Mouse (Mus musculus) lung, postnatal 0 days (tissue): ENCODE results near the gene Plekhh3. TPM values are rescaled to one million over a fixed set of nuclear protein-coding genes. Genes with fewer than 3 reads are reported as not detected.

Source experiments
- ATAC-seq: fragments of 200-750 bp; cut with Nextera tagmentation; 2 replicates; pipeline ENCODE4 v1.8.0; 2017; ENCODE audit warnings: moderate library complexity
- DNase-seq: peaks from one replicate; pipeline ENCODE4 v3.0.0-alpha.2; 2016; ENCODE audit warnings: low spot score
- H3K27ac ChIP-seq: fragments of 300-500 bp; sonication (generic); 2 replicates; pipeline ENCODE4 v1.5.1; 2014; ENCODE audit warnings: antibody characterized with exemption, mild to moderate bottlenecking, low read length, mixed read lengths
- H3K27me3 ChIP-seq: fragments of 300-500 bp; sonication (generic); replicated peaks from 2 replicates; pipeline ENCODE4 v1.6.1; 2014; ENCODE audit warnings: low read length, mixed read lengths; ENCODE audit not compliant: insufficient read depth
- H3K36me3 ChIP-seq: fragments of 300-500 bp; sonication (generic); 2 replicates; pipeline ENCODE4 v1.6.1; 2014; ENCODE audit warnings: low read length, mixed read lengths; ENCODE audit not compliant: insufficient read depth
- H3K4me1 ChIP-seq: fragments of 300-500 bp; sonication (generic); 2 replicates; pipeline ENCODE4 v1.6.1; 2014; ENCODE audit warnings: antibody characterized with exemption, low read depth, low read length, mixed read lengths; ENCODE audit not compliant: insufficient read depth
- H3K4me2 ChIP-seq: fragments of 300-500 bp; sonication (generic); replicated peaks from 2 replicates; pipeline ENCODE4 v1.6.1; 2014; ENCODE audit warnings: low read depth, mild to moderate bottlenecking, low read length, moderate library complexity, mixed read lengths
- H3K4me3 ChIP-seq: fragments of 300-500 bp; sonication (generic); 2 replicates; pipeline ENCODE4 v1.5.1; 2014; ENCODE audit warnings: low read depth, low read length
- H3K9ac ChIP-seq: fragments of 300-500 bp; sonication (generic); replicated peaks from 2 replicates; pipeline ENCODE4 v1.6.1; 2014; ENCODE audit warnings: low read depth, mild to moderate bottlenecking
- H3K9me3 ChIP-seq: fragments of 300-500 bp; sonication (generic); 2 replicates; pipeline ENCODE4 v1.6.1; 2016; ENCODE audit warnings: low read length, mixed read lengths
- CTCF ChIP-seq: IDR thresholded peaks from 2 replicates; pipeline ENCODE4 v1.5.1; 2016; ENCODE audit warnings: antibody characterized with exemption, mild to moderate bottlenecking
- EP300 ChIP-seq: IDR thresholded peaks from 2 replicates; pipeline ENCODE4 v1.6.1; 2016; ENCODE audit warnings: antibody characterized with exemption, mild to moderate bottlenecking, control low read depth
- WGBS: fragments of 180-500 bp; shearing (Covaris S2); extraction: QIAGEN DNeasy Blood & Tissue Kit; methylation state at CpG from one replicate; pipeline ENCODE4 v1.1.7; 2014; 5-methylcytosine and 5-hydroxymethylcytosine counted together
- polyA plus RNA-seq: library from polyadenylated mRNA; unstranded; fragments of >200 nt; fragmentation: Nextera tagmentation; extraction: Ambion mirVana; gene quantifications from 2 replicates; pipeline ENCODE4 v1.2.1, GENCODE M21; 2015

Plekhh3 gene
- polyA plus RNA-seq, 1 experiment from 2014 or later: 14.2 TPM

DNA sequence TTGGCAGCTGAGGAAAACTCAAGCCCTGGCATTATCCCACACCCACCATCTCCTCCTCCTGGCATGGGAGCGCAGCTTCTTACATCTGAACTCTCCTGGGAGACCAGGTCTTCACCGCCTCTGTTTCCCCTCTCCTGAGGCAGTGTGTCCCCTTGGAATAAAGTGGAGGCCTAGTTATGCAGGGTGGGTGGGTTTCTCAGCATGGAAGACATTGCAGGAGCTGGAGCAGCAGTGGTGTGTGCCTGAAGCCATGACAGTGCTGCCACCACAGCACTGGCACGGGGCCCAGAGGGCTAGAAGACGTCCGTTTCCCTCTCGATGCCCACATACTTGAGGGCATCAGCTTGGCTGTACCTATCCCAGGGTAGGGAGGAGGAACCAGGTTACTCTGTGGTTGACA is 21.5 kb upstream of the Plekhh3 start:
- no peak overlapping the region for H3K9ac ChIP-seq
- ATAC-seq (no peak), DNase-seq (no peak)
- no peak for TF ChIP-seq CTCF
- no peak for TF ChIP-seq EP300
- 81% methylated on average over 6 of the region's 6 CpGs for WGBS
- peaks cover 18% of the 10 kb centered on the region for H3K36me3 ChIP-seq
- H3K9me3 ChIP-seq: no peaks in the 10 kb centered on the region
- no peaks in the 10 kb centered on the region for H3K27me3 ChIP-seq
- no peak overlapping the region for H3K4me3 ChIP-seq
- no peaks in the 10 kb centered on the region; the same call in 1 of the 2 replicates for H3K4me1 ChIP-seq
- H3K27ac ChIP-seq: no peak overlapping the region
- H3K4me2 ChIP-seq: no peak overlapping the region

DNA sequence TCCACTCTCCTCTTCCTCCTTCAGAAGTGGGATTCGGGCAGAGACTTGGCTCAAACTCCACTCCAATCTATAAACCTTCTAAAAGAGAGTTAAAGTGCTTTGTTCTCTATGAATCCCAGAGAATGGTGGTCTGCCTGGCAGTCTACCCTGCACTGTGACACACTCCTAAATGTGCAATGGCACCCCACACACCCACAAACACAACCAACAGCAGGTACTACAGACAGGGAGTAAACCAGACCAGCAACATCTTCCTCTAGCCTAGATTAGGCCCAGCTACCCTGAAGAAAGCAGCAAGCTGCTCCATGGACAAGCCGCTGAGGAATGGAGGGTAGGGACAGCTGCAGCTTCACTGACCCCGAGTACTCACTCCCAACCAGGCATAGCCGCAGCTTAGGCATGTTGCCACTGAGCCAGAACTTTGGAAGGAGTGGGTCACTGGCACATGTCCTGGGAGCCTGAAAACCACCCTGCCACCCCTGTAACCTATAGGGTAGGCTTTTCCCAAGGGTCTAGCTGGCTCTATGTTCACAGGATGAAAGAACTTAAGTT is 20.8 kb upstream of the Plekhh3 start:
- Histone ChIP-seq H3K36me3 (peaks cover 11% of the 10 kb centered on the region; the same call in 1 of the 2 replicates), H3K4me1 (no peaks in the 10 kb centered on the region; the same call in 1 of the 2 replicates)
- WGBS: 65% methylated on average over 4 of the region's 4 CpGs

DNA sequence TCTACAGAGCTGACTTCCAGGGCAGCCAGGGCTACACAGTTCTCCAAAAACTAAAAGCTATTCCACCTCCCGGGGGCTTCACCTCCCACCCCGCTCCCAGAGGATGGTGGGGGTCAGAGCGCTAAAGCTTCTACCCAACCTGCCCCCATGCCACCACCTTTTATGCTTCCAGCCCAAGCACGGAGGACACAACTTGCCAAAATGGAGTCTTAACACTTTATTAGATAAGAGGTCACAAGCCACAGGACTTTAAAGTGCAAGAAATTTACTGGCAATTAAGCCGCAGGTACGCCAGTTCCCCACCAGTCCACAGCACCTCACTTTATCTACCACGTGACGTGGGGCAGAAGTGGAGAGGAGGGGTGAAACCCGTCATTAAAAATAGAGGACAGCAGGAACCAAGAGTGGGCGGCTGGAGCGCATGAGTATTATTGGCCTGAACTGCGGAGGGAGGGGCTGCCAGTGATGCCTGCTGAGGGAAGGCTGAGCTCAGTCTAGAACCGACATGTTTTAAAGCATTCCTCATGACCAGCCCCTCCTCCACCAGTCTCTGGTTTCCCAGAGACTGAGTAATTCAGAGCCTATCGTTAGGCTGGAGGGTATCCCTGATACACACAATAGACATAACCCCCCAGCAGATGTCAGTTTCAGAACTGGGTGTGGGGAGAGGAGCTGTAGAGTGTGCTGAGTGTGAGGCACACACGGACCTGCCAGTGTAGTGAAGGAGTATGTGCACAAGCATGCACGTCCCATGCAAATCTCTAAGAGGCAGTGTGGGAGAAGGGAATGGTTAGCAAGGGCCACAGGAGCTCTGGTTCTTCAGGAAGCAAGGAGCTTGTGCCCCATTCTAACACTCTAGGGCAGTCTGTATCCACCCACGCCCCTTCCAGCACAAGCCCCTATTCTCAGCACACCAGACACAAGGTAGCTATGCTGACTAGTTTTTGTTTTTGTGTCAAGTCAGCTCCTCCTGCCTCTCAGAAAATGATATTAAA is 20.1 kb upstream of the Plekhh3 start:
- no peak for ATAC-seq
- no peaks in the 10 kb centered on the region for H3K27me3 ChIP-seq
- no peak for DNase-seq
- no peaks in the 10 kb centered on the region for H3K9me3 ChIP-seq
- 50% methylated on average over 17 of the region's 17 CpGs for WGBS
- H3K4me1 ChIP-seq: no peaks in the 10 kb centered on the region; the same call in 1 of the 2 replicates
- no peak for TF ChIP-seq CTCF
- no peak for TF ChIP-seq EP300
- H3K9ac ChIP-seq: no peak overlapping the region
- no peak overlapping the region for H3K4me3 ChIP-seq
- peaks cover 4% of the 10 kb centered on the region; the same call in 1 of the 2 replicates for H3K36me3 ChIP-seq
- H3K4me2 ChIP-seq: no peak overlapping the region
- H3K27ac ChIP-seq: 0 out of 2 replicates have a peak overlapping the region, but pooled peaks have one; percentile 9

More for the DNA sequence above, 20.8 kb upstream of the Plekhh3 start:
- ATAC-seq (no peak), DNase-seq (no peak)
- H3K27me3 ChIP-seq: no peaks in the 10 kb centered on the region
- TF ChIP-seq CTCF: no peak
- TF ChIP-seq EP300: no peak
- no peak overlapping the region for H3K9ac ChIP-seq
- H3K4me3 ChIP-seq: no peak overlapping the region
- H3K9me3 ChIP-seq: no peaks in the 10 kb centered on the region
- no peak overlapping the region for H3K27ac ChIP-seq
- no peak overlapping the region for H3K4me2 ChIP-seq

DNA sequence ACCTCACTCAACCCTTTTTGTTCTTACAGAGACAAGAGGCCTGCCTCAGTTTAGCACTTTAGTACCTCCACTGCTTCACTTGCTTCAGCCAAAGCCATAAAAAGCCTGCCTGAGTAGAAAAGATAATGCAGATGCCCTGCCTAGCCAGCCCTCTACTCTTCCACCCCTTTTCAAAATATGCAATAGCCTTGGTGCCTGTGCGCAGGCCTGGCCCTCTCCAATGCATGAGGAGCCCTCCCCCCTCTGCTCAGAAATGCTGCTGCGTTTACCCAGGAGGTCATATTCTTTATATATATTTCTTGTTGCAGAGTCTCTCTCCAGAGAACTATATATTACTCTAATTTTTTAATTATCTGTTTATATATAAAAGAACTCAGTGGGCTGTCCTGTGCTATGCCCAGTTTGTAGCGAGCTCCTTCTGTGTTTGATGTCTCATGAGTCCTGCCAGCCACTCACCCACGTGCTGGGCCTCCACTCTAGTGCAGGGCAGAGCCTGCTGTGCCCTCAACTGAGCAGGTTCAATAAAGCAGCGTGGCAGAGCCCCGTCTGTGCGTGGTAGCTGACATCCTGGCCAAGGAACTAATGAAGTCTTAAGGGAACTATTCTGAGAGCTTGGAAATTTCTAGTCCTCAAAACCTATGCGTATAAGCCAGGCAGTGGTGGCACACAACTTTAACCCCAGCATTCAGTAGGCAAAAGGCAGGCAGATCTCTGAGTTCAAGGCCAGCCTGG is 19.2 kb upstream of the Plekhh3 start:
- TF ChIP-seq CTCF: no peak
- TF ChIP-seq EP300: no peak
- Histone ChIP-seq H3K36me3 (peaks cover 4% of the 10 kb centered on the region; the same call in 1 of the 2 replicates), H3K4me3 (no peak overlapping the region), H3K4me2 (no peak overlapping the region), H3K4me1 (no peaks in the 10 kb centered on the region; the same call in 1 of the 2 replicates), H3K27ac (peak overlapping the region; percentile 71), H3K27me3 (no peaks in the 10 kb centered on the region), H3K9me3 (no peaks in the 10 kb centered on the region), H3K9ac (no peak overlapping the region)
- WGBS: 40% methylated on average over 8 of the region's 8 CpGs
- ATAC-seq (no peak; the same call in 1 of the 2 replicates), DNase-seq (no peak)

DNA sequence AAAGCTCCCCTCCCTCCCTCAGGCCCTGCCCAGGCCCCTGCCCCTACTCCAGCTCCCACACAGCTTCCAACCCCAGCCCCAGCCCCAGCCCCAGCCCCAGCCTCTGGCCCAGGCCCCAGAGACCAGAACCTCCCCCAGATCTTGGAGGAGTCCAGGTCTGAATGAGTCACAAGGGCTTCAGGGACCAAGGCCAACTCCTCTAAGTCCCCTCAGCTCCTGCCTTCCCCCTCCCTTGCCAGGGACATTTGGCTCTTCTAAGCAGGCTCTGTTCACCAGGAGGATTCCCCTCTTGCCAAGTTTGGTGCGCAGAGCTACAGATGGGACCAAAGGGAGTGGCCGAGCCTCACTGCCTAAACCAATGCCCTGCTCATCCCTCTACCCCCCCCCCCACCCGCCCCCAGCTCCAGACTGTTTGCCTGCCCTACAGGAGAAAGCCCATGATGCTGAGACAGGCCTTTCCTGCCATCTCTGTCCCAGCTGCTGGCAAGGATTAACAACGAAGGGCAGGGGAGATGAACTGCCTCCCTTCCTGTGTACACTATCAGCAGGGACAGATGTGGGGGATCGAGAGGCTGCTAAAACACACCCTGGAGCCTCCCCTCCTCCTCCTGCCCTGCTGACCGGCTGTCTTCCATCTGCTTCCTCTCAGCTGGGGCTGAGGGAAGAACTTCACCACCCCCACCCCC is 18.5 kb upstream of the Plekhh3 start:
- peak overlapping the region; percentile 71 for H3K27ac ChIP-seq
- no peaks in the 10 kb centered on the region for H3K27me3 ChIP-seq
- WGBS: 13% methylated on average over 5 of the region's 6 CpGs
- no peak overlapping the region for H3K4me2 ChIP-seq
- peak; percentile 85 for ATAC-seq
- peak; percentile 93 for DNase-seq
- H3K36me3 ChIP-seq: peaks cover 4% of the 10 kb centered on the region; the same call in 1 of the 2 replicates
- 0 out of 2 replicates have a peak overlapping the region, but pooled peaks have one; percentile 13 for H3K9ac ChIP-seq
- no peak overlapping the region for H3K4me3 ChIP-seq
- TF ChIP-seq EP300 (no peak), CTCF (no peak)
- no peaks in the 10 kb centered on the region; the same call in 1 of the 2 replicates for H3K4me1 ChIP-seq
- H3K9me3 ChIP-seq: no peaks in the 10 kb centered on the region
